Mouse (Mus musculus): ENCODE results near the gene Gng12. TPM values are rescaled to one million over a fixed set of nuclear protein-coding genes. Genes with fewer than 3 reads are reported as not detected.
"Not testable (repeated sequence)": the region's sequence is repeated elsewhere in the genome, so short reads cannot be mapped to it uniquely, and the experiment has no call there.

Gng12 gene
- total and polyA plus RNA-seq, 2 experiments from 2014 or later = 20.1 to 41.0 TPM

GRCm38 (mm10) chr6:67030416-67030815 is 134.2 kb downstream of the Gng12 start:
- ATAC-seq (ENCODE audit: insufficient read depth, low read depth) (no peak), DNase-seq (ENCODE audit: low spot score) (no peak)
- 51% methylated on average over 2 of the region's 2 CpGs for WGBS
- H3K36me3 ChIP-seq (replicated peaks; ENCODE audit: control insufficient read depth, insufficient read depth, low read length) = no peaks in the 10 kb centered on the region
- H3K4me2 ChIP-seq (ENCODE audit: low read depth, low read length) = no peak overlapping the region
- no peak overlapping the region for H3K9ac ChIP-seq (replicated peaks; ENCODE audit: low read depth, low read length)
- H3K27ac ChIP-seq (ENCODE audit: low read depth) = no peak overlapping the region
- H3K9me3 ChIP-seq (replicated peaks; ENCODE audit: control insufficient read depth, low read length) = no peaks in the 10 kb centered on the region
- TF ChIP-seq EP300 (IDR thresholded peaks at IDR 0.05; ENCODE audit: low read depth) (no peak), CTCF (IDR thresholded peaks at IDR 0.05; ENCODE audit: low read depth) (no peak)
- H3K4me3 ChIP-seq (ENCODE audit: low read depth, low read length) = no peak overlapping the region
- H3K27me3 ChIP-seq (ENCODE audit: control insufficient read depth, insufficient read depth, low read length) = no peaks in the 10 kb centered on the region
- H3K4me1 ChIP-seq (ENCODE audit: control insufficient read depth, insufficient read depth) = no peaks in the 10 kb centered on the region

DNA sequence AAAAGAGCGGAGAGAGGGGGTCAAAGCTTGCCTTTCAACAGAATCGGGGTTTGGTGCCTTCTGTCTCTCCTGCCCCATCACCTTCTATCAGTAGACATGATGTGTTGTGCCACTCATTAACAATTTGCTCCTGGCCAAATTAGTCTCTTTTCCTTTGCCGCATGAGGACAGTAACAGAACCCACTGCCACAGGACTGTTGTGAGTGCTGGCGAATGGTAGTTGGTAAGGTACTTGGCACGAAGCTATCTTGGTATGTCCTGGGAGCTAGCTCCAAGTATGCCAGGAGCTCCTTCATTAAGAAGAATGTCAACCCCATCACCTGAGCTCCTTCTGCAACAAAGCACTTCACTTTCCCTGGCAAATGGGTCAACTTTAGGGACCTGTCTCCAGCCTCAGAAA is 134.6 kb downstream of the Gng12 start:
- Histone ChIP-seq H3K36me3 (replicated peaks; ENCODE audit: control insufficient read depth, insufficient read depth, low read length) (no peaks in the 10 kb centered on the region), H3K9ac (replicated peaks; ENCODE audit: low read depth, low read length) (no peak overlapping the region), H3K4me3 (ENCODE audit: low read depth, low read length) (no peak overlapping the region), H3K4me1 (ENCODE audit: control insufficient read depth, insufficient read depth) (0 out of 2 replicates have a peak, but pooled peaks cover 3% of the 10 kb centered on the region), H3K27ac (ENCODE audit: low read depth) (no peak overlapping the region), H3K4me2 (ENCODE audit: low read depth, low read length) (no peak overlapping the region), H3K27me3 (ENCODE audit: control insufficient read depth, insufficient read depth, low read length) (no peaks in the 10 kb centered on the region), H3K9me3 (replicated peaks; ENCODE audit: control insufficient read depth, low read length) (no peaks in the 10 kb centered on the region)
- TF ChIP-seq EP300 (IDR thresholded peaks at IDR 0.05; ENCODE audit: low read depth) = no peak
- no peak for ATAC-seq (ENCODE audit: insufficient read depth, low read depth)
- DNase-seq (ENCODE audit: low spot score) = no peak
- 56% methylated on average over 5 of the region's 5 CpGs for WGBS

- not testable (repeated sequence) for H3K9ac ChIP-seq (replicated peaks; ENCODE audit: low read depth, low read length); H3K4me3 ChIP-seq (ENCODE audit: low read depth, low read length); ATAC-seq (ENCODE audit: insufficient read depth, low read depth); H3K27me3 ChIP-seq (ENCODE audit: control insufficient read depth, insufficient read depth, low read length); DNase-seq (ENCODE audit: low spot score); H3K9me3 ChIP-seq (replicated peaks; ENCODE audit: control insufficient read depth, low read length); H3K36me3 ChIP-seq (replicated peaks; ENCODE audit: control insufficient read depth, insufficient read depth, low read length); H3K4me2 ChIP-seq (ENCODE audit: low read depth, low read length); H3K4me1 ChIP-seq (ENCODE audit: control insufficient read depth, insufficient read depth); H3K27ac ChIP-seq (ENCODE audit: low read depth)
Measured at GRCm38 (mm10) chr6:67032551-67032950, 136.4 kb downstream of the Gng12 start.

- not testable (repeated sequence) for H3K4me2 ChIP-seq (ENCODE audit: low read depth, low read length); H3K9ac ChIP-seq (replicated peaks; ENCODE audit: low read depth, low read length); DNase-seq (ENCODE audit: low spot score); H3K36me3 ChIP-seq (replicated peaks; ENCODE audit: control insufficient read depth, insufficient read depth, low read length); H3K9me3 ChIP-seq (replicated peaks; ENCODE audit: control insufficient read depth, low read length); ATAC-seq (ENCODE audit: insufficient read depth, low read depth); H3K4me3 ChIP-seq (ENCODE audit: low read depth, low read length); H3K27me3 ChIP-seq (ENCODE audit: control insufficient read depth, insufficient read depth, low read length); H3K4me1 ChIP-seq (ENCODE audit: control insufficient read depth, insufficient read depth); H3K27ac ChIP-seq (ENCODE audit: low read depth)
- 89% methylated on average over 3 of the region's 4 CpGs for WGBS
Measured at GRCm38 (mm10) chr6:67032972-67033371, 136.8 kb downstream of the Gng12 start.

- Histone ChIP-seq H3K4me3 (ENCODE audit: low read depth, low read length) (no peak overlapping the region), H3K4me2 (ENCODE audit: low read depth, low read length) (no peak overlapping the region), H3K36me3 (replicated peaks; ENCODE audit: control insufficient read depth, insufficient read depth, low read length) (no peaks in the 10 kb centered on the region), H3K4me1 (ENCODE audit: control insufficient read depth, insufficient read depth) (0 out of 2 replicates have a peak, but pooled peaks cover 4% of the 10 kb centered on the region), H3K9ac (replicated peaks; ENCODE audit: low read depth, low read length) (no peak overlapping the region), H3K9me3 (replicated peaks; ENCODE audit: control insufficient read depth, low read length) (no peaks in the 10 kb centered on the region), H3K27ac (ENCODE audit: low read depth) (no peak overlapping the region), H3K27me3 (ENCODE audit: control insufficient read depth, insufficient read depth, low read length) (no peaks in the 10 kb centered on the region)
- ATAC-seq (ENCODE audit: insufficient read depth, low read depth) (no peak), DNase-seq (ENCODE audit: low spot score) (no peak)
- no peak for TF ChIP-seq CTCF (IDR thresholded peaks at IDR 0.05; ENCODE audit: low read depth)
- no peak for TF ChIP-seq EP300 (IDR thresholded peaks at IDR 0.05; ENCODE audit: low read depth)
- WGBS = 81% methylated on average over 4 of the region's 4 CpGs
Measured at GRCm38 (mm10) chr6:67033604-67034003, 137.4 kb downstream of the Gng12 start.

DNA sequence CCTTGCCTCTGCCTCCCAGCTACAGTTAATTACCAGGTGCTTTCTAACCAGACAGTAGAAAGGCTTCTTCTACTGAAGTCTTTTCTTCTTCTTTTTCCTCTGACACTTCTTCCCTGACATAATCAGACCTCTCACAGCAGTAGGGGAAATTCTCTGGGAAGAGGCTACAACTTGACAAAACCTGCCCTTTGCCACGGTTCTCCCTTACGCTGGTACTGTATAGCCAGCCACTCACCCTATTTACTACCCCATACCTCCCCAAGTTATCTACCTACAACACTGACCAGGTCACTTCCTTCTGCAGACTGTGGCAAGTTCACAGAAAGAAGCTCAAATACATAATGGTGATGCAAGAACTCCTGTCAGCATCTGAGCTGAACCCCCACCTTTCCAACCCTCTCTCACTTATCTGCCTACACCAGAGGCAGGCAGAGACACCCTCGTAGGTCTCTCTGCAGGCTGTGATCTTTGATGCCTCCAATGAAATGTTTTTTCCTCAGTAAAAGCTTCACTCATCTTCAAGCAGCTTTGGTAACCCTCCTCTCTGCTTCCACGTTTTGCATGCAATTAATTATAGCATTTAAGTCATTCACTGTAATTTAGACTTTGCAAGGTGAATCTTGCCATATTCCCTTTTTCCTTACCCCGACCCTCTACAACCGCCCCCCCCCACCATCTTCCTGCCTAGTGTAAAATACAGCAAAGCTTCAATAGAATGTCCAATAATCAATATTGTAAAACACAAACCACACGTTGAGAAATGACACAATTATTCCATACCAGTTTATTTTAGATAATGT is 138.3 kb downstream of the Gng12 start:
- Histone ChIP-seq H3K4me1 (ENCODE audit: control insufficient read depth, insufficient read depth) (0 out of 2 replicates have a peak, but pooled peaks cover 4% of the 10 kb centered on the region), H3K27ac (ENCODE audit: low read depth) (no peak overlapping the region), H3K36me3 (replicated peaks; ENCODE audit: control insufficient read depth, insufficient read depth, low read length) (no peaks in the 10 kb centered on the region), H3K9me3 (replicated peaks; ENCODE audit: control insufficient read depth, low read length) (no peaks in the 10 kb centered on the region), H3K4me3 (ENCODE audit: low read depth, low read length) (no peak overlapping the region), H3K4me2 (ENCODE audit: low read depth, low read length) (no peak overlapping the region), H3K27me3 (ENCODE audit: control insufficient read depth, insufficient read depth, low read length) (no peaks in the 10 kb centered on the region), H3K9ac (replicated peaks; ENCODE audit: low read depth, low read length) (no peak overlapping the region)
- DNase-seq (ENCODE audit: low spot score) (no peak), ATAC-seq (ENCODE audit: insufficient read depth, low read depth) (no peak)
- 74% methylated on average over 7 of the region's 7 CpGs for WGBS
- TF ChIP-seq EP300 (IDR thresholded peaks at IDR 0.05; ENCODE audit: low read depth) (no peak), CTCF (IDR thresholded peaks at IDR 0.05; ENCODE audit: low read depth) (no peak)

Data from heart, postnatal 0 days (tissue).